Mouse (Mus musculus) frontal cortex, adult 2 months (tissue): ENCODE results near the gene Tmod2. TPM values are rescaled to one million over a fixed set of nuclear protein-coding genes. Genes with fewer than 3 reads are reported as not detected.
"Not testable (repeated sequence)": the region's sequence is repeated elsewhere in the genome, so short reads cannot be mapped to it uniquely, and the experiment has no call there.

ENCODE experiments used
- DNase-seq, 2 experiments: peaks; one replicate each; pipeline ENCODE4 v3.0.0; 2022; ENCODE audit warnings: low spot score in 1 of 2; ENCODE audit errors: extremely low spot score in 1 of 2
- polyA plus RNA-seq: library from polyadenylated mRNA; depleted of rRNA; stranded (reverse); fragments of >200 nt; gene quantifications from 2 replicates; pipeline ENCODE4 v1.2.3, GENCODE M21; 2012; rRNA removed

Gene Tmod2
- 94.4 and 99.2 TPM in 2 replicates for polyA plus RNA-seq

GRCm38 (mm10) chr9:75610571-75611493 lies at the start of gene Tmod2:
Gene Tmod2, minus strand, starts transcription at chr9:75611325.
- peak; percentile 59 to 78 for DNase-seq

GRCm38 (mm10) chr9:75660917-75661316 lies 49.8 kb upstream of the Tmod2 start:
- peak; percentile 72 to 76 for DNase-seq

DNA sequence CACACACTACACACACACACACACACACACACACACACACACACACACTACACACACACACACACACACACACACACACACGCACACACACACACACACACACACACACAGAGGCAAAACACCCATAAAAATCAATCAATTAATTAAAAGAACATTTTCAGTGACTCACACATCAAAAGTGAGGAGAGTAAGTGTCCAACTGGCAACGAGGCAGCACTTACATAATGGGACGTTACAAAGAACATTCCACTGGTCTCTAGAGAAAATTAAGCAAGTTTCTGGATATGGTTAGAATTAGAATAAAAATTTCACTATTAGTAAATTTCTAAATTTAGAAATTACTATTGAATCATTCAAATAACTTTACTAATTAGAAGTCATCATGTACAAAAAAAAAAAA lies 45.3 kb upstream of the Tmod2 start:
- not testable (repeated sequence) for DNase-seq

DNA sequence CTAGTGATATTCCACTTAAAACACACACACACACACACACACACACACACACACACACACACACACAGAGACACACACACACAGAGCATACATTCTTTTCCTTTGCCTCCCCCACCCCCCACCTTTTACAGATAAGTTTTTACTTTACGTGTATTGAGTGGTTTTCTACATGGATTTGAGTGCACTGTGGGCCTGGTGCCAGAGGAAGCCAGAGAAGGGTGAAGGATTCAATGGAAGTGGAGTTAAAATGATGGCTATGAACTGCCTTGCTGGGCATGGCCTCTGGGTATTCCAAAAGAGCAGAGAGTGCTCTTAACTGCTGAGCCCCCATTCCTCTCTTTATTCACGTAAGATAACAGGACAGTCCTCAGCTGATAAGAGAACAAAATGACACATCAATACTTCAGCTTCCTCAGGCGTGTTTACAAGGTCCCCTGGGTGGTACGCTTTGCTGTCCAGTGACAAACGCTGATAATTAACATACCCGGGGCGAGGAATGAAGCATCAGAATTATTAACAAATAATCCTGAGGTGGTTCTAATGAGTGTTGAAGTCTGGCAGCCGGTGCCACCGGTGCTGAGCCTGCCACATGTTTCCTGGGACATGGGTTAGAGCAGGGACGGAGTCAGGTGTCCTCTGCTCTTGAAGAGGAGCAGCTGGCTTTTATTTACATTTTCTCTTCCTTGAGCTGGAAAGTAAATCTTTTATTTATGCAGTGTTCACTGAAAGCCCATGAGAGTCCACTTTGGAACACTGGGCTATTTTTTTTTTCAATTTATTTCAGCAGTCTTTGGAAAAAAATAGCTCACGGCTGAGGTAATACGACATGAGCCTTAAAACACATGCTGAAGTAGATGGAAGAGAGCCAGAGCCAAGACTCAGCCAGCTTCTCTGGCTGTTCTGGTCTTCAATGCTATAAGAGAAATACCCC lies 43.1 kb upstream of the Tmod2 start:
- DNase-seq = peak in 1 of 2 experiments; percentile 38

- DNase-seq = no peak
Observed at GRCm38 (mm10) chr9:75645405-75645804, 34.3 kb upstream of the Tmod2 start.

DNA sequence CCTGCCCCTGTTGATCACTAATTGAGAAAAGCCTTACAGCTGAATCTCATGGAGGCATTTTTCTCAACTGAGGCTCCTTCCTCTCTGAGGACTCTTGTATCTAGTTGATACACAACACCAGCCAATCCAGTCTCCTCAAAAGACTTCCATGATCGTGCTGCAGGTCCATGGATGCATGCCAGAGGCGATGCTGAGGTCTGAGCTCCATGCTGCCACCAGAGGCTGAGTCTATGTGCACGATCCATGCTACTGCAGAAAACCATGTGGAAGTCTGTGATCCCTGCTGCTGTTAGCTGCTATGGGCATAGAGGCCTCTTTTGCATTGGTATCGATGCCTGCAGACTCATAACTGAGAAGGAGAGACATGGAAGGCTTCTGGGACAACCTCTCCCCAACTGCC lies 23.1 kb upstream of the Tmod2 start:
- no peak for DNase-seq

GRCm38 (mm10) chr9:75633603-75634002 lies 22.5 kb upstream of the Tmod2 start:
- no peak for DNase-seq

DNA sequence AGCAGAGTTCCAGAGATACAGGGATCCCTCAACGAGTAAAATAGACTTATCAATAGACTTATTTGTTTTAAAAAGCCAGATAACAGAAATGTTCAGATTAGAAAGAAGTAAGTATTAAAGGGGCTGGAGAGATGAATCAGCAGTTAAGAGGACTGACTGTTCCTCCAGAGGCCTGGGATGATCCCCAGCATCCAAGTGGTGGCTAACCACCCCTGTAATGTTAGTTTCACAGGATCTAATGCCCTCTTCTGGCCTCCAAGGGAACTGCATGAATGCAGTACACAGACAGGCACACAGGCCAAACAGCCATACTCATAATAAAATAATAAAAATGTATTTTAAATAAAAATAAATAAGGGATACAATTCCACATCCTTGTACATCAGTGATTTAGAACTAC lies 21.8 kb upstream of the Tmod2 start:
- DNase-seq = peak in 1 of 2 experiments; percentile 45

GRCm38 (mm10) chr9:75632111-75632510 lies 21.0 kb upstream of the Tmod2 start:
- DNase-seq = no peak

DNA sequence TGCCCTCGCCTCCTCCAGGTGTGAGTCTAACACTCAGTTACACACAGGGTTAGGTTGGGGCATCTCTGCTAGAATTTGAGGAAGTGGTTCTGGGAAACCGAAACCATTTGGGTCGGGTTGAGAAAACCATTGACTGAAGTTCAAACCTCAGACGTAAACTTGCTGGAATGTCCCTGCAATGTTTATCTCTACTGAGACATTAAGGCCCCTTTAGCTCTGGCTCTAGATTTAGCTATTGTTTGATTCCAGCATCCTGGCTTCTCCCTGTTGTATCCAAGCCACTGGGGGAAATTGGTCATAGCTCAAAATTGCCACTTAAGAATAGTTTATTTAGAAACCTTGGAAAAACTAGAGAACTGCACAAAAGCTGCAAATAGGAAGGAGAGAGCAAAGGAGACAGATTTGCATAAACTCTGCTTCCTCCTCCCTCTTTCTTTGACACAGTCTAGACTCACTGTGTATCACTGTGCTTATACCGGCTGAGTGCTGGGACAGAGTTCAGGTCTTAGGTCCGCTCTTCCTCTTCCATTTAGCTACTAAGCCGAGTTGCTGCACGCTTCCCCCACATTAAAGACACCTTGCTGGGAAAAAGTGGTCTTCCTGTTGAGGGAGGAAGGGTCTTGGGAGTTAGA lies 19.8 kb upstream of the Tmod2 start:
- no peak for DNase-seq

DNA sequence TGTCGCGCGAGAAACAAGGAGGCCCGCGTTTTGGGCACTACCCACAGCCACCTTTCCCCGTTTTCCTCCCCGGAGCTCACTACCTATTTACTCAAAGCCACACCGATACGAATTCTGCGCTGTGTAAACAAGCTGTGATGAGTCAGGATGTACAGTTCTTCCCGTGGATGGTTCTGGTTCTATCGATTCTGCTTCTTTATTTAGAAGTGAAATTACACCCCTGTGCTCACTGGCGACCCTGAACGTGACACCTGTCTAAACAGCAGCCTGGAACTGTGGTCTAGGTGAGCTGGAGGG lies 15.1 kb upstream of the Tmod2 start:
- peak; percentile 27 to 44 for DNase-seq

GRCm38 (mm10) chr9:75625556-75626307 lies 14.6 kb upstream of the Tmod2 start, which contains the start of gene Lysmd2:
Gene Lysmd2, plus strand, starts transcription at chr9:75625741.
- DNase-seq = peak in 1 of 2 experiments; percentile 69

GRCm38 (mm10) chr9:75624983-75625555 lies 13.9 kb upstream of the Tmod2 start:
- DNase-seq = no peak

DNA sequence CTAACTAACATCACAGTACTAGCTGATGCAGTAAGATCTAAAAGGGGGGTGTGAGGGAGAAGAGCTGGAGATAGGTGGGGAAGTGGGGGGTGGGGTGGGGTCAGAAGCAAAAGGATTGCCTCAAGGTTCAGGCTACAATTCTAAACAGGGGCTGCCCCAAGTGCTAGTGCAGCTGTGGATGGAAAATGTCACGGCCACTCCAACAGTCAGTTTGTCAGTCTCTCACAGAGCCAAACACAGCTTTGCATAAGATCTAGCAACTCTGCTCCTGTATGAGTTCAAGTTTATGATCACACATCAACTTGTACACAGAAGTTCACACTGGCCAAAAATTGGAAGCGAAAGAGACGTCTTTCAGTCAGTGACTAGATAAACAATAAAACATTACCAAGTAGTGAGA lies 10.3 kb upstream of the Tmod2 start:
- no peak for DNase-seq

DNA sequence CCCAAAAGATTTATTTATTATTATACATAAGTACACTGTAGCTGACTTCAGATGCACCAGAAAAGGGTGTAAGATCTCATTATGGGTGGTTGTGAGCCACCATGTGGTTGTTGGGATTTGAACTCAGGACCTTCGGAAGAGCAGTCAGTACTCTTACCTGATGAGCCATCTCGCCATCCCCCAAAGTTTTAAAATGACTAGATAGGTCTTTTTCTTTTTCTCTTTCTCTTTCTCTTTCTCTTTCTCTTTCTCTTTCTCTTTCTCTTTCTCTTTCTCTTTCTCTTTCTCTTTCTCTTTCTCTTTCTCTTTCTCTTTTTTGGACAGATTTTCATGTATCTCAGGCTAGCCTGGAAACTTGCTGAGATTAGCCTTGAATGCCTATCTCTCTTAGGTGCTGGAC lies 8.6 kb upstream of the Tmod2 start:
- DNase-seq = not testable (repeated sequence)

DNA sequence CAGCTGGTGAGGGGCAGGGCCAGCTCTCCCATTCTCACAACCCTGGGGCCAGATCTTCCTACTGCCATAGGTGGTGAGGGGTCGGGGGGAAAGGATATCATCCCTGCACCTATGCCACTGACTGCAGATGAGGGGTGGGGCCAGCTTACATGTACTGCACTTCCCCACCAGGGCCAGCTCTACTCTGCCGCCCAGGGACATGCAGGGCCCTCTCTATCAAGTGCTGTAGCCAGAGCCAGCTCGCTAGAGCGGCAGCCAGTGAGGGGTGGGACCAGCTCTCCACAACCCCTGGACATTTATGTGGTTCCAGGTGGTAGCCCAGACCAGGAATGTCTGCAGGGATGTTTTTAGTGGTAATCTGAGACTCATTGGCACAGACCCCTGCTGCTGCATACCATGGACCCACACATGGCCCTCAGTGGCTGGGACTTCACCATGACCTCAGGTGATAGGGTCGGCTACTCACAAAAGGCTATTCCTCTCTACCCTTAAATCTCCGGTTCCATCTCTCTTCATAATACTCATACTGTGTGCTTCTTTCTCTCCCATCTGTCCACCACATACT lies 7.8 kb upstream of the Tmod2 start:
- DNase-seq = no peak

- DNase-seq = no peak
Observed at GRCm38 (mm10) chr9:75616560-75616959, 5.4 kb upstream of the Tmod2 start.

DNA sequence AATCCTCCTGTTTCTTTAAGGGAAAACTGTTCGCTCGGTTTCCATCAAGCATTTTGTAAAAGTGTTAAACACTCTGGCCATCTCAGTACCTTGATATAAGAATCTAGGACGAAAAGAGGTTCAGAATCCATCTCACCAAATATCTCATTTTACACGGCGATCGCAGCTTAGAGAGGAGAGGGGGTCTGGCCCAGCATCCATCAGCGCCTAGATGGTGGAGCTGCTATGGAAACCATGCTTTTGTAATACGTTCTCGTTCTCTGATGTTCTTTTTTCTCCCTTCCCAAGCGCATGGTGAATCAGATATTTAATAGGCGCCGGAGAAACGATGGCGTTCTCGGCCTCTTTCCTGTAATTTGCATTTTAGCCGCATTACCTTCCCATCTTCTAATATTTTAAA lies 1.2 kb downstream of the Tmod2 start:
- DNase-seq = peak in 1 of 2 experiments; percentile 44

DNA sequence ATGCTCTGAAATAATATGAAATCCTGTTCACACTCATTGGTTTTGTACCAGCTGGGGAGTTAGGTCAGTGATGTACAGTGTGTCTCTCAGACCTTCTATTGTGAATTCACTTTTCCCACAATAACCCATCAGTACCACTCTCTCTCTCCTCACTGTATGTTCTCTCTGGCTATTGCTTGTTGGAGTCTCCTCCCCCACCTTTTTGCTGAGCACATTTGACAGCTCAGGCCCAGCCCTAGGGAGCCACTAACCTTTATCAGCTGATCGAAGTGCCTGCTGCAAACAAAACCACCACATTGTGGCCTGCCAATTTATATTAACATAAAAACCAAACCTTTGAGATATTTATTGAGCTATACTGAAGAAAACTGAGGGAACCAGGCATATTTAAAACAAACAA lies 1.6 kb downstream of the Tmod2 start:
- DNase-seq = no peak
